Mouse (Mus musculus) frontal cortex, adult (tissue): ENCODE data around the gene Anapc7.

Experiments used
- ATAC-seq: cut with Nextera tagmentation; 2 replicates; pipeline ENCODE4 v1.9.2; 2017; ENCODE audit warnings: mild to moderate bottlenecking, moderate library complexity, mixed read lengths; ENCODE audit not compliant: low TSS enrichment

The Anapc7 gene

DNA sequence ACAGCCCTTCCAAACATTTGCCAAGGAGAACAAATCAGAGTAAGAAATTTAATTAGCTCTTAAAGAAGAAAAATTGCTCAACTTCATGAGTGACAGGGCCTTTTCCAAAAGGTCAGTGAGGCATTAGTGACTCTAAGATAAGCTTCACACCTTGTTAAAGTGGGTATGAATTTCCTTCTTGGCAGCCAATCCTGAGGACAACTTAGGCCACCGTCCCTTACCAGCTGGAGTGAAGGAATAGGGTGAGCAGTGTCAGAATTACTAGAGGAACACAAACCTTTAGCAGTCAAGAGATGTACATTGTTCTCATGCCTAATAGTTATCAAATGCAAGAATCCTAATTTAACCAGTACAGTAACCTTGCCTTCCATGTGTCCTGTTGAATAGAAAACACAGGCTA lies 73.0 kb downstream of the Anapc7 start:
- ATAC-seq = no peak
